Mouse (Mus musculus) thymus, adult 2 months (tissue): Measurements from ENCODE around the gene Avp. TPM values are rescaled to one million over a fixed set of nuclear protein-coding genes. Genes with fewer than 3 reads are reported as not detected.

Experiments used
- DNase-seq: peaks from one replicate; pipeline ENCODE4 v3.0.0; 2021
- H3K27ac ChIP-seq: fragments of 200-500 bp; 2 replicates; pipeline ENCODE4 v1.5.1; 2012; ENCODE audit warnings: low read length, control low read depth; ENCODE audit not compliant: control insufficient read depth, insufficient read depth
- H3K27me3 ChIP-seq: fragments of 200-500 bp; 2 replicates; pipeline ENCODE4 v1.6.1; 2012; ENCODE audit warnings: mild to moderate bottlenecking, low read length, moderate library complexity, mixed read lengths; ENCODE audit not compliant: control insufficient read depth, insufficient read depth
- H3K36me3 ChIP-seq: fragments of 200-500 bp; 2 replicates; pipeline ENCODE4 v1.6.1; 2012; ENCODE audit warnings: mild to moderate bottlenecking, low read length, moderate library complexity; ENCODE audit not compliant: control insufficient read depth, insufficient read depth
- H3K4me1 ChIP-seq: fragments of 200-500 bp; replicated peaks from 2 replicates; pipeline ENCODE4 v1.6.1; 2012; ENCODE audit warnings: low read length; ENCODE audit not compliant: control insufficient read depth, insufficient read depth
- H3K4me3 ChIP-seq: fragments of 200-500 bp; 2 replicates; pipeline ENCODE4 v1.5.1; 2012; ENCODE audit warnings: mild to moderate bottlenecking, low read length, control low read depth, moderate library complexity; ENCODE audit not compliant: control insufficient read depth, insufficient read depth
- CTCF ChIP-seq: fragments of 200-500 bp; IDR thresholded peaks from 2 replicates; pipeline ENCODE4 v1.5.1; 2012; ENCODE audit warnings: mild to moderate bottlenecking, control low read depth, low read length, moderate library complexity, borderline replicate concordance; ENCODE audit not compliant: control insufficient read depth, poor library complexity, insufficient read depth; ENCODE audit errors: extremely low read depth
- POLR2A ChIP-seq: fragments of 200-500 bp; IDR thresholded peaks from 2 replicates; pipeline ENCODE4 v1.6.1; 2012; ENCODE audit warnings: mild to moderate bottlenecking, low read length, control low read depth, moderate library complexity; ENCODE audit not compliant: control insufficient read depth, poor library complexity, insufficient read depth; ENCODE audit errors: extremely low read depth
- WGBS: fragments of 180-500 bp; shearing (Covaris S2); methylation state at CpG from one replicate; pipeline ENCODE4 v1.1.7; 2018; 5-methylcytosine and 5-hydroxymethylcytosine counted together
- polyA plus RNA-seq: library from polyadenylated mRNA; depleted of rRNA; stranded (reverse); fragments of >200 nt; gene quantifications from 2 replicates; pipeline ENCODE4 v1.2.3, GENCODE M21; 2012; rRNA removed

Gene Avp
- polyA plus RNA-seq, 1 experiment, result 1.9 TPM

GRCm38 (mm10) chr2:130532201-130532600, 50.2 kb downstream of the Avp start:
- TF ChIP-seq CTCF, result no peak
- TF ChIP-seq POLR2A, result no peak
- WGBS, result 45% methylated on average over 2 of the region's 2 CpGs
- peaks cover 10% of the 10 kb centered on the region; the same call in 1 of the 2 replicates for H3K36me3 ChIP-seq

More at GRCm38 (mm10) chr2:130532201-130532600, 50.2 kb downstream of the Avp start:
- no peaks in the 10 kb centered on the region for H3K27me3 ChIP-seq
- H3K4me3 ChIP-seq, result no peak overlapping the region
- peak; percentile 40 for DNase-seq
- H3K27ac ChIP-seq, result peak overlapping the region; percentile 100
- peaks cover 46% of the 10 kb centered on the region for H3K4me1 ChIP-seq

Other genes with a start within 250 kb of the Avp start
- 7.2 and 9.6 TPM in 2 replicates for gene Cpxm1, start 185.0 kb downstream of the Avp start, polyA plus RNA-seq
- gene Gm28372, start 177.3 kb downstream of the Avp start, polyA plus RNA-seq, result not detected in 2 replicates
- gene 1700020A23Rik, start 177.3 kb downstream of the Avp start, polyA plus RNA-seq, result 0.26 TPM in 1 of 2 replicates, not detected in the other
- gene Tmem239, start 176.1 kb downstream of the Avp start, polyA plus RNA-seq, result not detected in 2 replicates
- 189 and 213 TPM in 2 replicates for gene Vps16, start 158.2 kb downstream of the Avp start, polyA plus RNA-seq
- gene Pced1a, start 157.9 kb downstream of the Avp start, polyA plus RNA-seq, result 42.8 and 44.7 TPM in 2 replicates
- gene Ptpra, start 132.3 kb downstream of the Avp start, polyA plus RNA-seq, result 109 and 113 TPM in 2 replicates
- gene Mrps26, start 18.8 kb downstream of the Avp start, polyA plus RNA-seq, result 112 and 117 TPM in 2 replicates
- 2.3 and 3.9 TPM in 2 replicates for gene Oxt, start 6.4 kb downstream of the Avp start, polyA plus RNA-seq
- gene Fastkd5, start 47.5 kb upstream of the Avp start, polyA plus RNA-seq, result 3.7 and 4.3 TPM in 2 replicates
- 10.7 and 11.8 TPM in 2 replicates for gene Ubox5, start 47.5 kb upstream of the Avp start, polyA plus RNA-seq
- 7.6 and 9.2 TPM in 2 replicates for gene Lzts3, start 60.2 kb upstream of the Avp start, polyA plus RNA-seq
- gene Ddrgk1, start 82.1 kb upstream of the Avp start, polyA plus RNA-seq, result 40.9 and 53.0 TPM in 2 replicates
- 42.9 and 43.3 TPM in 2 replicates for gene Itpa, start 85.1 kb upstream of the Avp start, polyA plus RNA-seq
- gene Slc4a11, start 115.0 kb upstream of the Avp start, polyA plus RNA-seq, result 12.5 and 13.6 TPM in 2 replicates